Mouse (Mus musculus) heart, embryonic 11.5 days (tissue): ENCODE data around the gene Bcl7b. TPM values are rescaled to one million over a fixed set of nuclear protein-coding genes. Genes with fewer than 3 reads are reported as not detected.
A peak's percentile ranks its signal among the peaks of the same experiment; 100 is the strongest.

Experiments used
- ATAC-seq: fragments of 200-750 bp; cut with Nextera tagmentation; replicated peaks from 2 replicates; pipeline ENCODE4 v1.8.0; 2017; ENCODE audit warnings: moderate library complexity; ENCODE audit not compliant: insufficient number of reproducible peaks, low FRiP score, low TSS enrichment
- H3K27ac ChIP-seq: fragments of 300-500 bp; sonication (generic); 2 replicates; pipeline ENCODE4 v1.5.1; 2014; ENCODE audit warnings: mild to moderate bottlenecking, low read depth, low read length
- H3K27me3 ChIP-seq: fragments of 300-500 bp; sonication (generic); 2 replicates; pipeline ENCODE4 v1.6.1; 2014; ENCODE audit warnings: mild to moderate bottlenecking, low read length, mixed read lengths; ENCODE audit not compliant: control insufficient read depth, insufficient read depth
- H3K36me3 ChIP-seq: fragments of 300-500 bp; sonication (generic); 2 replicates; pipeline ENCODE4 v1.6.1; 2014; ENCODE audit warnings: mild to moderate bottlenecking, low read length, moderate library complexity, mixed read lengths; ENCODE audit not compliant: control insufficient read depth, insufficient read depth
- H3K4me1 ChIP-seq: fragments of 300-500 bp; sonication (generic); 2 replicates; pipeline ENCODE4 v1.6.1; 2014; ENCODE audit warnings: low read length; ENCODE audit not compliant: control insufficient read depth, insufficient read depth
- H3K4me2 ChIP-seq: fragments of 300-500 bp; sonication (generic); 2 replicates; pipeline ENCODE4 v1.6.1; 2014; ENCODE audit warnings: mild to moderate bottlenecking, moderate library complexity
- H3K4me3 ChIP-seq: fragments of 300-500 bp; sonication (generic); 2 replicates; pipeline ENCODE4 v1.5.1; 2014; ENCODE audit warnings: low read depth, low read length
- H3K9ac ChIP-seq: fragments of 300-500 bp; sonication (generic); 2 replicates; pipeline ENCODE4 v1.6.1; 2014; ENCODE audit warnings: mild to moderate bottlenecking, low read depth, low read length, moderate library complexity
- H3K9me3 ChIP-seq: fragments of 300-500 bp; sonication (generic); replicated peaks from 2 replicates; pipeline ENCODE4 v1.6.1; 2016; ENCODE audit warnings: low read length; ENCODE audit not compliant: control insufficient read depth
- WGBS: fragments of 180-500 bp; shearing (Covaris S2); extraction: QIAGEN DNeasy Blood & Tissue Kit; methylation state at CpG from one replicate; pipeline ENCODE4 v1.1.7; 2014; ENCODE audit not compliant: insufficient replicate concordance; 5-methylcytosine and 5-hydroxymethylcytosine counted together
- polyA plus RNA-seq: library from polyadenylated mRNA; unstranded; fragments of >200 nt; fragmentation: Nextera tagmentation; extraction: Ambion mirVana; gene quantifications from 2 replicates; pipeline ENCODE4 v1.2.1, GENCODE M21; 2014

Bcl7b gene
- polyA plus RNA-seq: 32.3 and 35.2 TPM in 2 replicates

GRCm38 (mm10) chr5:135168063-135169062 lies at the start of gene Bcl7b:
Bcl7b (plus strand) TSS chr5:135168283.
- Histone ChIP-seq H3K9me3 (no peaks in the 10 kb centered on the region), H3K27me3 (no peaks in the 10 kb centered on the region), H3K4me2 (peak within 1 kb of the TSS; percentile 97), H3K4me1 (peaks cover 7% of the 10 kb centered on the region), H3K36me3 (peaks cover 7% of the 10 kb centered on the region), H3K4me3 (peak within 1 kb of the TSS; percentile 81), H3K9ac (peak within 1 kb of the TSS; percentile 97), H3K27ac (peak within 1 kb of the TSS; percentile 99)
- WGBS: 3% methylated on average over 71 of the region's 95 CpGs
- ATAC-seq: peak; percentile 98

GRCm38 (mm10) chr5:135118589-135119081 lies 49.4 kb upstream of the Bcl7b start:
- no peak overlapping the region for H3K4me3 ChIP-seq
- H3K4me2 ChIP-seq: peak overlapping the region; percentile 30
- no peak overlapping the region for H3K27ac ChIP-seq
- no peaks in the 10 kb centered on the region for H3K9me3 ChIP-seq
- H3K9ac ChIP-seq: no peak overlapping the region
- no peaks in the 10 kb centered on the region for H3K36me3 ChIP-seq
- 6% methylated on average over 6 of the region's 6 CpGs for WGBS
- no peaks in the 10 kb centered on the region for H3K4me1 ChIP-seq
- ATAC-seq: 0 out of 2 replicates have a peak, but pooled peaks have one; percentile 16
- peaks cover 20% of the 10 kb centered on the region for H3K27me3 ChIP-seq

DNA sequence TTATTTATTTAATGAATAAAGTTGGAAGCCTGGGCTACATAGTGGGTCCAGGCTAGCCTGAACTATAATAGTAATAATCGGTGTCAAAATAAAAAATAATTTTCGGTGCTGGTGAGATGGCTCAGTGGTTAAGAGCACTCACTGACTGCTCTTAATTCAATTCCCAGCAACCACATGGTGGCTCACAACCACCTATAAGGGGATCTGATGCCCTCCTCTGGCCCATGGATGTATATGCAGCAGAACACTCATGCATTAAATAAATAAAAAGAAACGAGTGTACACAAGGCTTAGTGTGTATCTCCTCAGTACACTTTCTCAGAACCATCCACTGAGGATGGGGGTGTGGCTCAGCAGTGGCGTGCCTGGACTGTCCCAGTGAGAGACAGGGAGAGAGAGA lies 47.3 kb upstream of the Bcl7b start:
- H3K4me2 ChIP-seq: no peak overlapping the region
- 55% methylated on average over 4 of the region's 4 CpGs for WGBS
- no peaks in the 10 kb centered on the region for H3K4me1 ChIP-seq
- H3K9me3 ChIP-seq: no peaks in the 10 kb centered on the region
- no peaks in the 10 kb centered on the region for H3K36me3 ChIP-seq
- peaks cover 23% of the 10 kb centered on the region for H3K27me3 ChIP-seq
- no peak overlapping the region for H3K4me3 ChIP-seq
- no peak for ATAC-seq
- H3K9ac ChIP-seq: no peak overlapping the region
- no peak overlapping the region for H3K27ac ChIP-seq

DNA sequence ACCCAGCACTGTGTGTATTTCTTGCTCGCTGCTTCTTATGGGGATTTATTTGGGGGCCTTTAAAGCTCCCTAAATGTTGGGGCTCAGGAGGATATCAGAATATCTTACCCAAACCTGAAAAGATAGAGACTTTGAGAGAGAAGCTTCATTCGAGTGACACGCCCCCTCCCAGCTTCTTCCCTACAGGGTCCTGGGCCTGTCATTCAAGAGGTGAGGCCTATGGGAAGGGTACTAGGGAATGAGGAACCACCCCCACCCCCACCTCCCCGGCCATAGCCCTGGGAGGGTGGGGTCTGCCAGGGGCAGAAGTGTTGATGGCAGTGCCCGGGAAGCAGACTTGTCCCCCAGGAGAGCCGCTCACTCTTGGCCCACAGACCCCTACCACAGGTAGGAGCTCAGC lies 42.0 kb upstream of the Bcl7b start:
- peaks cover 27% of the 10 kb centered on the region for H3K27me3 ChIP-seq
- WGBS: 59% methylated on average over 6 of the region's 6 CpGs

DNA sequence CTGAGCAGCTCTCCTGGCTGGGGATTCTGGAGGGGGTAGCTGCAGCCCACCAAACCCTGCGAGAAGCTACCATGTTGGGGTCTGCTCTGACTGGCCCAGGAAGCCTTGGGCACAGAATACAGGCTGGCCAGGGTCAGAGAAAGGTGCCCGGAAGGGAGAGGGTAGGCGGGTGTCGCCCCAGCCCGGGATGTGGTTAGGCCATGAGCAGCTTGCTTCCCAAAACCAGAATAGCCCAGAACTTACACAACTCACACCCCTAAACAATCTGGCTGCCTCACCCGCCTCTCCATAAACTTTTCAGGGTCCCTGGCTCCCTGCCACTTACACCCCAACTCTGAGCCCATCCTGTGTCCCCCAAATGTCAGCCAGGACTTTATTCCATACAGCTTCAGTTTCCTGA lies 40.4 kb upstream of the Bcl7b start:
- H3K9me3 ChIP-seq: no peaks in the 10 kb centered on the region
- H3K9ac ChIP-seq: no peak overlapping the region
- H3K4me3 ChIP-seq: no peak overlapping the region
- H3K36me3 ChIP-seq: no peaks in the 10 kb centered on the region
- ATAC-seq: no peak
- no peak overlapping the region for H3K27ac ChIP-seq
- H3K4me1 ChIP-seq: no peaks in the 10 kb centered on the region
- peaks cover 23% of the 10 kb centered on the region for H3K27me3 ChIP-seq
- WGBS: 78% methylated on average over 6 of the region's 6 CpGs
- no peak overlapping the region for H3K4me2 ChIP-seq

More for the DNA sequence above, 42.0 kb upstream of the Bcl7b start:
- no peaks in the 10 kb centered on the region for H3K9me3 ChIP-seq
- no peak overlapping the region for H3K4me2 ChIP-seq
- no peak overlapping the region for H3K9ac ChIP-seq
- ATAC-seq: no peak
- no peak overlapping the region for H3K27ac ChIP-seq
- no peak overlapping the region for H3K4me3 ChIP-seq
- no peaks in the 10 kb centered on the region for H3K36me3 ChIP-seq
- no peaks in the 10 kb centered on the region for H3K4me1 ChIP-seq

DNA sequence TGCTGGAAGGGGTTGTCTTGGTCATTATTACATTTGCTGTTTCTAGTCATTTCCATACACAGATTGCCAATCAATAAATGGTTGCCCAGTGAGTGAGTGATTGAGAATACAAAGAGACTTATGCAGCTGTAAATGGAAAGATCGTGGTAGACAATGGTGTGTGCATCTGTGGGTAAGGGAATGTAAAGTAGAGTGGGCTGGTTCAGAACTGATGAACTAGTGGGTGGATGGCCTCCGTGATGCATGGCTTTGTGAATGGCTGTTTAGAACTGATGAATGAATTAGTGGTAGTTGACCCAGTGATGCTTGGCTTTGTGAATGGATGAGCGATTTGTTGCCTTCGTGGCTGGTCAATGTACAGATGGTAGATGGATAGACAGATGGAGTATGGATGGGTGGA lies 38.3 kb upstream of the Bcl7b start:
- WGBS: 76% methylated on average over 4 of the region's 4 CpGs

GRCm38 (mm10) chr5:135133736-135134405 lies 34.2 kb upstream of the Bcl7b start:
- Histone ChIP-seq H3K4me1 (0 out of 2 replicates have a peak, but pooled peaks cover 2% of the 10 kb centered on the region), H3K36me3 (no peaks in the 10 kb centered on the region), H3K27me3 (peaks cover 41% of the 10 kb centered on the region), H3K4me2 (peak overlapping the region; percentile 49), H3K9me3 (peaks cover 3% of the 10 kb centered on the region; the same call in 1 of the 2 replicates), H3K4me3 (peak overlapping the region; percentile 22), H3K27ac (no peak overlapping the region), H3K9ac (no peak overlapping the region)
- ATAC-seq: peak; percentile 37; the same call in 1 of the 2 replicates
- 6% methylated on average over 26 of the region's 26 CpGs for WGBS

More for the DNA sequence above, 38.3 kb upstream of the Bcl7b start:
- no peak for ATAC-seq
- no peak overlapping the region for H3K9ac ChIP-seq
- H3K4me1 ChIP-seq: 0 out of 2 replicates have a peak, but pooled peaks cover 2% of the 10 kb centered on the region
- H3K4me3 ChIP-seq: no peak overlapping the region
- H3K9me3 ChIP-seq: no peaks in the 10 kb centered on the region
- peaks cover 35% of the 10 kb centered on the region for H3K27me3 ChIP-seq
- H3K36me3 ChIP-seq: no peaks in the 10 kb centered on the region
- H3K4me2 ChIP-seq: no peak overlapping the region
- H3K27ac ChIP-seq: no peak overlapping the region

DNA sequence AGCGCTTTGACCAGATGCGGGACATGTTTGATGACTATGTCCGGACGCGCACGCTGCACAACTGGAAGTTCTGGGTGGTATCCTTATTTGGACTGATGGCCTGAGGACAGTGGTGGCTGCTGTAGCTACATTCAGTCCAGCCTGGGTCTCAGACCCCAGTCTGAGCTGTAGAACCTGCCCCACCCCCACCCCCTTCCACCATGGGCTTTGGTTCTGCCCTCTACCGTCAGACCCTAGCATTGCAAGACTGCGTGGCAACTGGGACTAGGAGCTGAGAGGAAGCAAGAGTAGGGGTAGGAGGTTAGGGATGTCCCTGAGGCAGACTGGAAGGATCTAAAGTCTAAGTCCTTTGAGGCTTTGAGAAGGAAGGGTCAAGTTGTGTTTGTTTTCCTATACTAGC lies 33.5 kb upstream of the Bcl7b start:
- peak overlapping the region; percentile 22 for H3K4me3 ChIP-seq

More for the DNA sequence above, 33.5 kb upstream of the Bcl7b start:
- no peak overlapping the region for H3K27ac ChIP-seq
- peaks cover 37% of the 10 kb centered on the region for H3K27me3 ChIP-seq
- WGBS: 7% methylated on average over 8 of the region's 8 CpGs
- H3K4me2 ChIP-seq: peak overlapping the region; percentile 49
- 0 out of 2 replicates have a peak, but pooled peaks cover 2% of the 10 kb centered on the region for H3K4me1 ChIP-seq
- ATAC-seq: no peak
- peaks cover 3% of the 10 kb centered on the region; the same call in 1 of the 2 replicates for H3K9me3 ChIP-seq
- no peaks in the 10 kb centered on the region for H3K36me3 ChIP-seq
- no peak overlapping the region for H3K9ac ChIP-seq
